Mouse (Mus musculus) ES-Bruce4 (cell line): ENCODE results near the gene Sat2.

ENCODE experiments used
- CTCF ChIP-seq: IDR thresholded peaks from one replicate; pipeline ENCODE4 v1.8.1; 2011; ENCODE audit warnings: low read depth, low read length
- EP300 ChIP-seq: IDR thresholded peaks from 2 replicates; pipeline ENCODE4 v1.6.1; 2011; ENCODE audit warnings: low read depth, low read length; ENCODE audit not compliant: insufficient read depth

DNA sequence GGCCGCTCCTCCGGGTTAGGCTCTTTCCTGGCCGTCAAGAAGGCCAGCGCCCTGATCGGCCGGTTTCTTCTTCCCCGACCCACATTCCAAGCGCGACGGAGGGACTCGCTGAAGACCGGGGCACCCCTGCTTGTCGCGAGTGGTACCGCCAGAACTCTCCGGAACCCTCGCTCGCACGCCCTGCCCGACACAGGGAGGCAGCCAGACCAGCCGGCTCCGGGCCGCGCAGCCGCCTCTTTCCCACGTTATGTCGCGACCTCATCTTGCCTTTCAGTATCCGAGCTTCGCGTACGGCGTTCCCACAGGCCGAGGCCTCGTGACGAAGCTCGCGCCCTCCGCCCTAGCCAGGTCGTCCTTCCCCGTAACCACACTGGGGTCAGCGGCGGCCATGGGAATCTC lies 49.9 kb downstream of the Sat2 start:
- TF ChIP-seq CTCF (no peak), EP300 (no peak)
